Mouse (Mus musculus) ES-E14 (cell line): ENCODE results near the gene Zfp143. TPM values are rescaled to one million over a fixed set of nuclear protein-coding genes. Genes with fewer than 3 reads are reported as not detected.

Experiments
- DNase-seq: peaks from one replicate; pipeline ENCODE4 v3.0.0-alpha.2; 2013; ENCODE audit warnings: low read depth, low spot score
- H3K27ac ChIP-seq: 2 replicates; pipeline ENCODE4 v1.5.1; 2012; ENCODE audit warnings: low read depth, mild to moderate bottlenecking, low read length, moderate library complexity, mixed read lengths; ENCODE audit not compliant: poor library complexity, insufficient read depth, severe bottlenecking
- H3K36me3 ChIP-seq: 2 replicates; pipeline ENCODE4 v1.6.1; 2012; ENCODE audit warnings: mild to moderate bottlenecking, low read length, moderate library complexity, mixed read lengths; ENCODE audit not compliant: control insufficient read depth, poor library complexity, insufficient read depth, severe bottlenecking
- H3K4me1 ChIP-seq, 2 experiments: fragments of 150-350 bp in 1 of 2; sonication (generic) in 1 of 2; 2 replicates each; pipeline ENCODE4 v1.6.1; 2012; ENCODE audit warnings: low read length in 2 of 2, mild to moderate bottlenecking in 1 of 2, mixed read lengths in 1 of 2; ENCODE audit not compliant: control insufficient read depth in 2 of 2, insufficient read depth in 2 of 2, poor library complexity in 1 of 2
- H3K4me3 ChIP-seq, 2 experiments: fragments of 150-350 bp in 1 of 2; sonication (generic) in 1 of 2; 2 replicates each; pipeline ENCODE4 v1.5.1; 2012; ENCODE audit warnings: low read length in 2 of 2, low read depth in 1 of 2, mild to moderate bottlenecking in 1 of 2, mixed read lengths in 1 of 2; ENCODE audit not compliant: insufficient read depth in 1 of 2, poor library complexity in 1 of 2, severe bottlenecking in 1 of 2
- H3K9ac ChIP-seq: 2 replicates; pipeline ENCODE4 v1.6.1; 2012; ENCODE audit warnings: low read depth, mild to moderate bottlenecking, low read length, mixed read lengths; ENCODE audit not compliant: poor library complexity, insufficient read depth, severe bottlenecking
- H3K9me3 ChIP-seq: fragments of 150-350 bp; sonication (generic); 2 replicates; pipeline ENCODE4 v1.6.1; 2012; ENCODE audit warnings: low read depth, mild to moderate bottlenecking, low read length; ENCODE audit not compliant: control insufficient read depth, insufficient read depth
- CHD2 ChIP-seq: IDR thresholded peaks from 2 replicates; pipeline ENCODE4 v1.6.1; 2014; ENCODE audit warnings: mild to moderate bottlenecking, low read depth, low read length, inconsistent platforms
- HCFC1 ChIP-seq: IDR thresholded peaks from 2 replicates; pipeline ENCODE4 v1.6.1; 2012; ENCODE audit warnings: low read length, inconsistent platforms, borderline replicate concordance; ENCODE audit not compliant: insufficient read depth
- MAFK ChIP-seq: IDR thresholded peaks from 2 replicates; pipeline ENCODE4 v1.6.1; 2014; ENCODE audit warnings: mild to moderate bottlenecking, low read depth, low read length, inconsistent platforms; ENCODE audit not compliant: insufficient read depth
- ZC3H11A ChIP-seq: IDR thresholded peaks from 2 replicates; pipeline ENCODE4 v1.6.1; 2012; ENCODE audit warnings: low read depth, mild to moderate bottlenecking, inconsistent platforms, low read length, borderline replicate concordance
- ZNF384 ChIP-seq: IDR thresholded peaks from 2 replicates; pipeline ENCODE4 v1.6.1; 2012; ENCODE audit warnings: low read depth, low read length, inconsistent platforms
- in situ Hi-C, 2 experiments: fragments of 600-800 bp; cut with MboI; formaldehyde crosslinking; loops; one replicate each; pipeline ENCODE4 v1.15.1; 2025; ENCODE audit warnings: low sequenced_read_pairs in 2 of 2, inconsistent platforms in 1 of 2; ENCODE audit not compliant: unreplicated experiment in 2 of 2
- total RNA-seq: library from RNA; depleted of rRNA; stranded (reverse); fragments of 300-350 nt; gene quantifications from 2 replicates; pipeline ENCODE4 v1.2.3, GENCODE M21; 2012; rRNA removed

Zfp143 gene
- total RNA-seq: 23.1 and 24.0 TPM in 2 replicates

GRCm38 (mm10) chr7:110061199-110061751, at the start of gene Zfp143:
Gene Zfp143, plus strand, starts transcription at chr7:110061217.
- H3K9me3 ChIP-seq: no peaks in the 10 kb centered on the region
- DNase-seq: peak; percentile 99
- peak within 1 kb of the TSS; percentile 100 for H3K9ac ChIP-seq
- peak; percentile 95 for TF ChIP-seq CHD2
- no peak for TF ChIP-seq HCFC1
- no peak for TF ChIP-seq ZC3H11A
- no peak for TF ChIP-seq ZNF384
- TF ChIP-seq MAFK: peak; percentile 46
- H3K36me3 ChIP-seq: peaks cover 3% of the 10 kb centered on the region; the same call in 1 of the 2 replicates
- H3K4me3 ChIP-seq: peak within 1 kb of the TSS; percentile 79 to 95
- in situ Hi-C loops: no loop called here
- H3K27ac ChIP-seq: peak within 1 kb of the TSS; percentile 100
- H3K4me1 ChIP-seq: peaks cover 0 to 4% of the 10 kb centered on the region in 2 experiments; a peak in 1 of 4 replicates

- no peaks in the 10 kb centered on the region; a peak in 1 of 4 replicates for H3K4me1 ChIP-seq
- in situ Hi-C loops: no loop called here
- H3K36me3 ChIP-seq: no peaks in the 10 kb centered on the region
- TF ChIP-seq ZNF384 (no peak), HCFC1 (no peak), MAFK (no peak), CHD2 (no peak), ZC3H11A (no peak)
- no peaks in the 10 kb centered on the region for H3K9me3 ChIP-seq
- H3K9ac ChIP-seq: no peak overlapping the region
- DNase-seq: no peak
- no peak overlapping the region for H3K4me3 ChIP-seq
- no peak overlapping the region for H3K27ac ChIP-seq
These were observed 49.6 kb upstream of the Zfp143 start for GRCm38 (mm10) chr7:110011417-110011816.

GRCm38 (mm10) chr7:110014272-110014671, 46.7 kb upstream of the Zfp143 start:
- Histone ChIP-seq H3K36me3 (no peaks in the 10 kb centered on the region), H3K4me1 (peaks cover 0 to 2% of the 10 kb centered on the region in 2 experiments; a peak in 1 of 4 replicates)

GRCm38 (mm10) chr7:110018117-110018630, 42.8 kb upstream of the Zfp143 start, which contains the start of gene Ipo7:
Gene Ipo7, plus strand, starts transcription at chr7:110018274.
- no peaks in the 10 kb centered on the region for H3K9me3 ChIP-seq
- peak within 1 kb of the TSS; percentile 94 to 98 for H3K4me3 ChIP-seq
- H3K36me3 ChIP-seq: peaks cover 2% of the 10 kb centered on the region; the same call in 1 of the 2 replicates
- in situ Hi-C loops: no loop called here
- peaks cover 0 to 10% of the 10 kb centered on the region in 2 experiments; a peak in 1 of 4 replicates for H3K4me1 ChIP-seq
- peak within 1 kb of the TSS; percentile 85 for H3K27ac ChIP-seq
- DNase-seq: peak; percentile 84
- peak within 1 kb of the TSS; percentile 100 for H3K9ac ChIP-seq
- TF ChIP-seq CHD2: no peak
- no peak for TF ChIP-seq ZC3H11A
- peak; percentile 96 for TF ChIP-seq HCFC1

More at GRCm38 (mm10) chr7:110014272-110014671, 46.7 kb upstream of the Zfp143 start:
- TF ChIP-seq MAFK (no peak), HCFC1 (no peak), ZC3H11A (no peak), ZNF384 (no peak), CHD2 (no peak)
- Histone ChIP-seq H3K27ac (no peak overlapping the region), H3K9me3 (no peaks in the 10 kb centered on the region), H3K9ac (no peak overlapping the region), H3K4me3 (no peak overlapping the region)
- DNase-seq: no peak
- in situ Hi-C loops: no loop called here
